In genomic region chr6:51383769-51384755, GRCm38 (mm10) we compare ENCODE assay signal across 8 mouse cellular contexts. TPM values are rescaled to one million over a fixed set of nuclear protein-coding genes. Genes with fewer than 3 reads are reported as not detected.
DNase-seq lines count a peak whose midpoint lies in the region; ATAC-seq and TF ChIP-seq lines count a peak whose summit lies in the region.

No protein-coding gene starts in this region.

- peaks cover 0 to 12% of the 10 kb centered on the region in 2 experiments; a peak in 2 of 4 replicates for H3K36me3 ChIP-seq in MEL (ENCODE audit: control insufficient read depth in 1 of 2, insufficient read depth in 2 of 2, low read length in 2 of 2)
- H3K36me3 ChIP-seq in hindbrain, embryonic 10.5 days, result no peaks in the 10 kb centered on the region
- H3K36me3 ChIP-seq in lung, embryonic 16.5 days (ENCODE audit: control insufficient read depth, insufficient read depth, low read length), result no peaks in the 10 kb centered on the region

- DNase-seq in MEL (ENCODE audit: low read depth, low spot score), result peak; percentile 95
- peak; percentile 79 to 85 for DNase-seq in cerebellum, adult 2 months
- DNase-seq in hindbrain, embryonic 10.5 days (ENCODE audit: low spot score), result peak; percentile 84
- DNase-seq in layer of hippocampus, adult 9-10 months (ENCODE audit: low spot score), result peak; percentile 75
- DNase-seq in ovary, postnatal 10 days (ENCODE audit: low spot score), result peak; percentile 67
- DNase-seq in thymus, postnatal 0 days (ENCODE audit: low spot score), result peak; percentile 92

- H3K4me1 ChIP-seq in MEL (ENCODE audit: control insufficient read depth in 1 of 2, insufficient read depth in 2 of 2, low read length in 2 of 2), result peaks cover 0 to 7% of the 10 kb centered on the region in 2 experiments
- no peaks in the 10 kb centered on the region for H3K4me1 ChIP-seq in cerebellum, adult 2 months (ENCODE audit: control insufficient read depth, insufficient read depth, low read length)
- peaks cover 20% of the 10 kb centered on the region for H3K4me1 ChIP-seq in hindbrain, embryonic 10.5 days (replicated peaks)
- H3K4me1 ChIP-seq in lung, embryonic 16.5 days (replicated peaks; ENCODE audit: control insufficient read depth, insufficient read depth, low read length), result peaks cover 7% of the 10 kb centered on the region; the same call in 1 of the 2 replicates

- ATAC-seq in frontal cortex, adult (ENCODE audit: low TSS enrichment), result peak; percentile 65
- peak; percentile 50; the same call in 1 of the 2 replicates for ATAC-seq in lung, embryonic 16.5 days (ENCODE audit: low read depth)

- peak; percentile 10 to 38; a peak in 2 of 4 replicates for TF ChIP-seq EP300 in MEL (IDR thresholded peaks at IDR 0.05; ENCODE audit: low read depth in 1 of 2, low read length in 2 of 2)

- TF ChIP-seq POLR2A in MEL (IDR thresholded peaks at IDR 0.05; ENCODE audit: control insufficient read depth in 1 of 2, insufficient read depth in 1 of 2, low read depth in 1 of 2, low read length in 2 of 2, poor library complexity in 1 of 2), result peak in 1 of 2 experiments; percentile 56; a peak in 2 of 4 replicates
- TF ChIP-seq POLR2A in cerebellum, adult 2 months (IDR thresholded peaks at IDR 0.05; ENCODE audit: borderline replicate concordance, insufficient read depth, low read length), result no peak

- 15% methylated on average over 26 of the region's 26 CpGs for WGBS in cerebellum, adult 2 months
- WGBS in hindbrain, embryonic 10.5 days, result 14% methylated on average over 26 of the region's 26 CpGs
- WGBS in lung, embryonic 16.5 days, result 14% methylated on average over 26 of the region's 26 CpGs

- TF ChIP-seq CTCF in MEL (IDR thresholded peaks at IDR 0.05 in 2 of 3, conservative IDR thresholded peaks at IDR 0.05 in 1 of 3; ENCODE audit: control insufficient read depth in 1 of 3, insufficient read depth in 1 of 3, low read depth in 2 of 3, low read length in 3 of 3, poor library complexity in 1 of 3, severe bottlenecking in 1 of 3), result peak; percentile 72 to 87 (median 78)
- peak; percentile 75 for TF ChIP-seq CTCF in cerebellum, adult 2 months (IDR thresholded peaks at IDR 0.05; ENCODE audit: borderline replicate concordance, insufficient read depth, low read depth, low read length)

- peak; percentile 84 for TF ChIP-seq RAD21 in MEL (IDR thresholded peaks at IDR 0.05; ENCODE audit: low read depth, low read length)

- H3K9ac ChIP-seq in MEL (ENCODE audit: control insufficient read depth, low read depth, low read length, poor library complexity, severe bottlenecking), result peak overlapping the region; percentile 69
- peak overlapping the region; percentile 51 for H3K9ac ChIP-seq in lung, embryonic 16.5 days (ENCODE audit: low read length)

- H3K27me3 ChIP-seq in MEL (ENCODE audit: control insufficient read depth in 1 of 2, insufficient read depth in 2 of 2, low read length in 2 of 2), result no peaks in the 10 kb centered on the region; a peak in 1 of 4 replicates
- H3K27me3 ChIP-seq in cerebellum, adult 2 months (ENCODE audit: control insufficient read depth, insufficient read depth, low read length), result no peaks in the 10 kb centered on the region
- H3K27me3 ChIP-seq in hindbrain, embryonic 10.5 days (ENCODE audit: insufficient read depth, poor library complexity, severe bottlenecking), result 0 out of 2 replicates have a peak, but pooled peaks cover 10% of the 10 kb centered on the region
- no peaks in the 10 kb centered on the region for H3K27me3 ChIP-seq in lung, embryonic 16.5 days (ENCODE audit: control insufficient read depth, insufficient read depth, low read depth, low read length)

- H3K9me3 ChIP-seq in MEL (replicated peaks; ENCODE audit: insufficient read depth, low read length), result no peaks in the 10 kb centered on the region
- H3K9me3 ChIP-seq in hindbrain, embryonic 10.5 days, result no peaks in the 10 kb centered on the region
- H3K9me3 ChIP-seq in lung, embryonic 16.5 days (ENCODE audit: control insufficient read depth, low read length), result no peaks in the 10 kb centered on the region

- H3K4me2 ChIP-seq in lung, embryonic 16.5 days (ENCODE audit: low read depth, low read length), result peak overlapping the region; percentile 58

- peaks cover 3% of the 10 kb centered on the region; the same call in 1 of the 2 replicates for H3K79me2 ChIP-seq in MEL (ENCODE audit: control insufficient read depth, insufficient read depth, low read length, poor library complexity)

- peak overlapping the region; percentile 63 for H3K27ac ChIP-seq in MEL (ENCODE audit: control insufficient read depth, low read depth, low read length)
- no peak overlapping the region for H3K27ac ChIP-seq in cerebellum, adult 2 months (ENCODE audit: insufficient read depth, low read length)
- peak overlapping the region; percentile 87 for H3K27ac ChIP-seq in hindbrain, embryonic 10.5 days
- no peak overlapping the region for H3K27ac ChIP-seq in lung, embryonic 16.5 days (ENCODE audit: low read length)

- H3K4me3 ChIP-seq in MEL (ENCODE audit: control insufficient read depth in 1 of 2, insufficient read depth in 1 of 2, low read depth in 2 of 2, low read length in 2 of 2), result peak overlapping the region; percentile 44 to 47
- no peak overlapping the region for H3K4me3 ChIP-seq in cerebellum, adult 2 months (replicated peaks; ENCODE audit: insufficient read depth, low read depth, low read length)
- H3K4me3 ChIP-seq in hindbrain, embryonic 10.5 days, result peak overlapping the region; percentile 39
- peak overlapping the region; percentile 31 for H3K4me3 ChIP-seq in lung, embryonic 16.5 days (ENCODE audit: low read length)

TF ChIP-seq in MEL, 35 proteins besides CTCF, POLR2A, EP300 and RAD21:
- TF ChIP-seq USF2 (IDR thresholded peaks at IDR 0.05; ENCODE audit: borderline replicate concordance in 1 of 2, insufficient read depth in 1 of 2, low read depth in 1 of 2, low read length in 2 of 2) (no peak), MXI1 (IDR thresholded peaks at IDR 0.05; ENCODE audit: low read depth, low read length) (peak; percentile 77), ELF1 (IDR thresholded peaks at IDR 0.05; ENCODE audit: low read depth, low read length) (no peak; the same call in 1 of the 2 replicates), MAFK (IDR thresholded peaks at IDR 0.05; ENCODE audit: borderline replicate concordance, low read depth, low read length) (no peak), NELFE (IDR thresholded peaks at IDR 0.05; ENCODE audit: low read depth, low read length) (peak; percentile 54), MAX (IDR thresholded peaks at IDR 0.05; ENCODE audit: low read length) (peak; percentile 80), ZNF384 (IDR thresholded peaks at IDR 0.05; ENCODE audit: low read depth, low read length) (peak; percentile 100), HCFC1 (IDR thresholded peaks at IDR 0.05; ENCODE audit: low read depth, low read length) (peak; percentile 42; the same call in 1 of the 2 replicates), SMC3 (IDR thresholded peaks at IDR 0.05; ENCODE audit: low read depth, low read length) (peak; percentile 89), ZC3H11A (IDR thresholded peaks at IDR 0.05; ENCODE audit: low read depth, low read length) (peak; percentile 82), CHD2 (IDR thresholded peaks at IDR 0.05; ENCODE audit: low read length) (no peak), POLR2AphosphoS2 (IDR thresholded peaks at IDR 0.05; ENCODE audit: low read length) (no peak), JUND (IDR thresholded peaks at IDR 0.05; ENCODE audit: low read depth, low read length) (0 out of 2 replicates have a peak, but pooled peaks have one; percentile 25), ETS1 (IDR thresholded peaks at IDR 0.05; ENCODE audit: low read depth, low read length) (no peak), TCF12 (IDR thresholded peaks at IDR 0.05; ENCODE audit: low read depth, low read length) (no peak), SIN3A (IDR thresholded peaks at IDR 0.05; ENCODE audit: low read length) (peak; percentile 84), MYC (IDR thresholded peaks at IDR 0.05; ENCODE audit: low read depth, low read length) (peak; percentile 91), GABPA (IDR thresholded peaks at IDR 0.05; ENCODE audit: low read depth, low read length) (no peak), ZKSCAN1 (IDR thresholded peaks at IDR 0.05; ENCODE audit: low read depth, low read length) (peak; percentile 59; the same call in 1 of the 2 replicates)
TF ChIP-seq in MEL: peak in this region for 11.

RNA-seq across cellular contexts. Expression of gene Nfe2l3, which starts 48.4 kb away (rescaled TPM):
- total RNA-seq in MEL (2012; rRNA removed), result 0.07 and 0.15 TPM in 2 replicates
- under 1 TPM in 1 of 2 experiments, not detected in 1; 0.21 TPM for polyA plus RNA-seq in MEL (2012; ENCODE audit: insufficient read depth in 1 of 2, insufficient read length in 2 of 2, low read depth in 1 of 2, low replicate concordance in 2 of 2, missing spikeins in 1 of 2)
- 5.1 and 6.2 TPM in 2 replicates for polyA plus RNA-seq in cerebellum, adult 2 months (2012; rRNA removed)
- 1.6 and 2.1 TPM in 2 replicates for polyA plus RNA-seq in hindbrain, embryonic 10.5 days (2016; fragmentation: Nextera tagmentation; extraction: Ambion mirVana)
- 1.7 TPM in 2 replicates for polyA plus RNA-seq in lung, embryonic 16.5 days (2015; fragmentation: Nextera tagmentation; extraction: Ambion mirVana)
- 15.0 and 15.6 TPM in 2 replicates for polyA plus RNA-seq in thymus, postnatal 0 days (2015; fragmentation: Nextera tagmentation; extraction: Ambion mirVana)

Comparison
In these comparisons a context has a peak if more than half of its experiments do, and no peak if none do; other contexts are left out.
1. H3K27ac ChIP-seq: peak in MEL (single experiment) and hindbrain, embryonic 10.5 days (single experiment); none in cerebellum, adult 2 months (single experiment) and lung, embryonic 16.5 days (single experiment).
2. Peak in every context shown above with its lines, with median percentiles within 50 percentile points of each other: DNase-seq.